Mouse (Mus musculus): Measurements from ENCODE around the gene Kctd14.

DNA sequence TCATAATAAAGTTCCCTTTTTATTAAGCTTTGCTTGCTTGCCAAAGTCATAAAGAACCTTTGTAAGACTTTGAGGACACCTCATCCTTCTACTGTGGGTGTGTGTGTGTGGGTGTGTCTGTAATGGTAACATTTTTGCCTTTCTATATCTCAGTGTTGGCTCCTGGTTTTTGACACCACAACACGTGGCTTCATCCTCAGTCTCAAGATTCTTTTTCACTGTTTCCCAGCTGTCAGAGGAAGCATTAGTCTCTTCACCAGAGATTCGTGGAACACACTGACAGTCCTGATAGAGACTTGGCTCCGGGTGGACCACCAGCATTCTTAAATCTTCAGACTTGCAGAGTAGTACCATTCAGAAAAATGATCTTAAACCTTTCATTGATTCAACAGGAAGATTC, 29.2 kb downstream of the Kctd14 start:
- no peak for TF ChIP-seq CTCF (IDR thresholded peaks at IDR 0.05)
- TF ChIP-seq POLR2A (IDR thresholded peaks at IDR 0.05; ENCODE audit: insufficient read depth, low read depth, low read length): no peak
- TF ChIP-seq EP300 (IDR thresholded peaks at IDR 0.05; ENCODE audit: insufficient read depth, low read depth, low read length): no peak

All from heart, adult 2 months (tissue).